Mouse (Mus musculus) mature B cell (primary cell): Measurements from ENCODE around the gene Ezh1.
"Not testable (repeated sequence)": the region's sequence is repeated elsewhere in the genome, so short reads cannot be mapped to it uniquely, and the experiment has no call there.

Experiments used
- in situ Hi-C: fragments of 300-500 bp; cut with MboI; formaldehyde crosslinking; loops from 2 replicates; pipeline ENCODE4 v1.14.3; 2019

Ezh1 gene

DNA sequence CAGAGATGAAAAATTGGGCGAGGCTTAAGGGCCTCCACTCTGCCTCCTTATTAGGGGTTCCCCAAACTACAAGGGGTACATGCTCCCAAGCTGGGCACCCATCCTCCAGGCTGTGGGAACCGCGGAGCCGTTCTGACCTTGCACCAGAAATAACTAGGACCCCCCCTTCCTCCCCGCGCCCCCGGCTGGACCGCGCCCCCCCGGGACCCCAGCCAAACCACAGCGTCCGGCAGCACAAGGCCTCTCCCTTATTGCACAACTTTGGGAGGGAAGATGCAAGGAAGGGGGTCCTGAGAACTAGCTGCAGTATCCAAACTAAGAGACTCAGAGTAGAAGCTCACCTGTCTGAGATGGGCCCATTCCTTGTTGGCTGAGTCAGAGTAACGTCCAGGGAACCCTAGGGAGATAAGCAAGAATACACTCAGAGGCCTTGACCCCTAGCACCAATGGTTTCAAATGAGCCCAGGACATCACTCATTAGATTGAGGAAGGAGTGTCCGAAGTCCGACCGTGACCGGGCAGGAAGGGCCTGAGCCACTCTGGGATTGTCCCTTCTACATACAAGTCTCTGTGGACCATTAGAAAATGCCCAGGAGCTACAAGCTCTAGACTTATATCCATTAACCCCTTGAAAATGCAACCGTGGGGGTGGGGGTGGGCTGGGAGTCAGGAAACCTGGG, 57.8 kb downstream of the Ezh1 start:
- in situ Hi-C loops: no loop called here

GRCm38 (mm10) chr11:101167963-101168300, 58.3 kb downstream of the Ezh1 start:
- in situ Hi-C loops: no loop called here

GRCm38 (mm10) chr11:101167211-101167962, 58.9 kb downstream of the Ezh1 start:
- in situ Hi-C loops: no loop called here

GRCm38 (mm10) chr11:101166357-101166756, 59.9 kb downstream of the Ezh1 start:
- in situ Hi-C loops: no loop called here

DNA sequence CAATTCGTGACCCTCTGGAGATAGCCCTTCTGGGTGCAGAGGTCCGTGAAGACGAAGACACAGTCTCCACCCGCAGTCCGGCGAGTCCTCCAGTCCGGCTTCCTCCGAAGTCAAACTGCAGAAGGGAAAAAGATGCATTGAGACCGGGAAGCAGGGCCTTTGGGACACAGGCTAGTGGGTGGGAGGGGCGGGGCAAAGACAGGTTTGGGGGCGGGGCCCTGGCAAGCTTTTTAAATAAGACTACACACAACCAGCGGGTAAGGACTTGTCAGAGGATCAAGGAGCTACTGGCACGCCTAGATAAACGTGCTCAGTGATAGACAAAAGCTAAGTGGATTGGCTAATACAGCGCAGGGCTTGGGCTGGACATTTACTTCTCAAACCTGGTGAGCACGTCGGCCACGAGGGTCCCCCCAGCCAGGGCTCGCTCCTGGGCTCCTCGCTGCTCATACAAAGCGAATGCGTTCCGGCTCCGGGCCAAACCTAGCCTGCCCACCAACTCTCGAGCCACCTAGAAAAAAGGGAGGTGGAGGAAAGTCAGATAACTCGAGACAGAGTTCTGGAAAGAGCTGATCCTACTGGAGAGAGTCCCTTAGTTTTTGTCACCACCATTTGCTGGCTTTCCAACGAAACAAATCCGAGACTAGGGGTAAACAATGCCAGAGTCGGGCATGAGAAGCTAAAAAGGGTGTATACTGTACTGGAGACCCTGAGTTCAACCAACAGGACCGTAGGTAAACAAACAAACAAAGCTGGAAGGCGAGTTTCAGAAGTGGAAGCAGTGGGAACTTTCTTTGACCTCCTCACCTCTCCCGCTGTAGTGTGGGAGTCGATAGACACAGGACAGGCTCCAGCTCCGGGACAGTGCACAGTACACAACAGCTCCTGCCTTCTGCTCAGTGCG, 61.3 kb downstream of the Ezh1 start:
- in situ Hi-C loops: no loop called here

DNA sequence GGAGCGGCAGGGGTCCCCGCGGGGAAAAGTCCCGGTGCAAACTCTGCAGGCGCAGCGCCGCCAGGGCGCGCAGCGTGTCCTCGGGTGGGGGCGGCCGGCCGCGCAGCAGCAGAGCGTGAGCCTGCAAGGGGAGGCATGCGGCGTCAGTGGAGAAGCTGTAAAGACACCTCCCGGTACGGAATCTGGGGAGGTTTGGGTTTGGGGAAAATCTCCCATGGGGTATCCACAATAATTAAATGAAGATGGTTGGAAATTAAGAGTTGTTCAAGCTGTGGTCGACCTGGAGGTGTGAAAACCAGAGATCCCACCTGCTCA, 62.0 kb downstream of the Ezh1 start:
- in situ Hi-C loops: no loop called here

GRCm38 (mm10) chr11:101163476-101164350, 62.5 kb downstream of the Ezh1 start:
- in situ Hi-C loops: no loop called here

DNA sequence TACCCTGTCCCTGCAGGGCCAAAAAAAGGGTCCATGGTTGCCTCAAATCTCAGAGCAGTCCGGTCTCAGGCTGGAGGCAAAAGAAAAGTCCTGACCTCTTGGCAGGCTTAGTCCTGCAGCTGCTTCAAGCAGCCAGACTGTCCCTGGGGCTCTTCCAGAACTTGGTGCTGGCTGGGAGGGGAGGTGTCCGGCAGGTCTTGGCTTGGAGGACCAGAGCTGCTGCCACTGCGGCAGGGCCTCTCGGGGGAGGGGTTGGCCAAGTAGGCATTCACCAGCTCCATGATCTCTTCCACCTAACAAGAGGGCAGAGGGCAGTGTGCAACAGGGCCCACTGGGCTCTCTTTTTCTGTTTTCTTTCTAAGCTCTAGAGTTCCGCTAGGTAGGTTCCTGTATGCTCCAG, 63.5 kb downstream of the Ezh1 start:
- in situ Hi-C loops: no loop called here

GRCm38 (mm10) chr11:101162301-101162700, 64.0 kb downstream of the Ezh1 start:
- in situ Hi-C loops: no loop called here

DNA sequence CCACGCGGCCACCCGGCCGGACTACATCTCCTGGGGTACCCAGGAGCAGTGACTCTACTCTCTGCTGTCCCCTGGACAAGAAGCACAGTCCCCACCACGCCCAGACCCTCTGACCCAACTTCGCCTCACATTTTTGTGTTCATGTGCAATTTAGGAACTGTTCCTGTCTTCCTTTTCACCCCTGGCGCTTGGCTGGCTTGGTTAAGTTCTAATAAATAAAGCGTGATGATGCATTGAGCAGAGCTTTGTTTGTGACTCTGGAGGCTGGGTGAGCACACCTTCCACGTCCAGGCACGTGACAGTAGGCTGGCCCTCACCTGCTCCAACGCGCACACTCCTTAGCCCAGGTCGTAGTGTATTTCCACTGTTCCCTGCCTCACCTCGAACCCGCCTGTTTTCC, 64.7 kb downstream of the Ezh1 start:
- in situ Hi-C loops: no loop called here

GRCm38 (mm10) chr11:101160981-101161505, 65.2 kb downstream of the Ezh1 start:
- in situ Hi-C loops: not testable (repeated sequence)

DNA sequence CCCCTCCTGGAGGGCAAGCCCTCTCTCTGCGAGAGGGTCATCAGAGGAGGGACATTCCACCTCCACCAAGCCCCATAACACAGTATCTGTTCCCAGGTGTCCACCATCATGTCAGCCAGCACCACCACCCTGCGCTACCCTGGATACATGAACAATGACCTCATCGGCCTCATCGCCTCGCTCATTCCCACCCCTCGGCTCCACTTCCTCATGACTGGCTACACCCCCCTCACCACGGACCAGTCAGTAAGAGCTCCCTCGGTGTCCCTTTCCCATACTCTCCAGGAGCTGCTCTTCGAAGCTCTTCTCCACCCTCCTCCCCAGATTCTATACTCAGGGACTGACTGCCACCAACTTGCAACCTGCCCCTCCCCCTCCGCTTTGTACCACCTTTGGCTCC, 66.1 kb downstream of the Ezh1 start:
- in situ Hi-C loops: not testable (repeated sequence)

- in situ Hi-C loops: no loop called here
Measured at GRCm38 (mm10) chr11:101155728-101156371, 70.4 kb downstream of the Ezh1 start, which contains the start of gene Tubg2. TSS of gene Tubg2 (plus strand) at chr11:101155907.

- in situ Hi-C loops: no loop called here
Measured at GRCm38 (mm10) chr11:101155151-101155550, 71.1 kb downstream of the Ezh1 start.

DNA sequence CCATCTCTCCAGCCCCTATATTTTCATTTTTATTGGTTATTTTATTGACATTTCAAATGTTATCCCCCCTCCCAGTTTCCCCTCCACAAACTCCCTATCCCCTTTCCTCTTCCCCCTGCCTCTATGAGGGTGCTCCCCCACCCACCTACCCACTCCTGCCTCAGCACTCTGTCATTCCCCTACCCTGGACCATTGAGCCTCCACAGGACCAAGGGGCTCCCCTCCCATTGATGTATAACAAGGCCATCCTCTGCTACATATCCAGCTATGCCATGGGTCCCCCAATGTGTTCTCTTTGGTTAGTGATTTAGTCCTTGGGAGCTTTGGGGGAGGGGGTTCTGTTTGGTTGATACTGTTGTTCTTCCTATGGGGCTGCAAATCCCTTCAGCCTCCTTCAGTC, 71.6 kb downstream of the Ezh1 start:
- in situ Hi-C loops: no loop called here

- in situ Hi-C loops: no loop called here
Measured at GRCm38 (mm10) chr11:101152825-101153224, 73.4 kb downstream of the Ezh1 start.

GRCm38 (mm10) chr11:101151063-101151462, 75.2 kb downstream of the Ezh1 start:
- in situ Hi-C loops: no loop called here

- in situ Hi-C loops: no loop called here
Measured at GRCm38 (mm10) chr11:101149178-101150105, 76.8 kb downstream of the Ezh1 start.

GRCm38 (mm10) chr11:101148751-101149150, 77.5 kb downstream of the Ezh1 start:
- in situ Hi-C loops: no loop called here

DNA sequence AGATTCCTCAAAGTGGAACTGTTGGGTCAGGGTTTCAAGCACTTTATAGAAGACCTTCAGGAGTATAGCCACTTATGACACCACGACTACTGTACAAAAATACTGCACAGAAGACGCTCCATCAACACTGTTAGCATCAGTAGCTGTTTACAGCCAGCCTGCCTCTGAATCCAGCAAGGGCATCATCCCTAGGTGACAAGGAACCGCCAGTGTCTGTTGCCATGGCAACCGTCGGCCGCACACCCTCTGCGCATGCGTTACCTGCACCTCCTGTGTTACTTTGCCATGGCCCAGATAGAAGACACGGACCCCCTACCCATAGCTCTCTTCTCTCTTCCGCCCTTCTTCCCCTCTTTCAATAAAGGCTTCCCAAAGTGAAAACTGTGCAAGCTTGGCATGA, 79.9 kb downstream of the Ezh1 start:
- in situ Hi-C loops: no loop called here
